Mouse (Mus musculus): ENCODE measurements around the gene Jarid2. TPM values are rescaled to one million over a fixed set of nuclear protein-coding genes. Genes with fewer than 3 reads are reported as not detected.

Jarid2 gene
- total RNA-seq, 1 experiment = 190 TPM

- in situ Hi-C loops (cut with MboI; ENCODE audit: low sequenced_read_pairs in 2 of 2, unreplicated experiment in 2 of 2) = no loop called here
- no peak overlapping the region for H3K4me3 ChIP-seq (ENCODE audit: insufficient read depth in 1 of 2, low read depth in 1 of 2, low read length in 2 of 2, poor library complexity in 1 of 2, severe bottlenecking in 1 of 2)
- no peak overlapping the region for H3K27ac ChIP-seq (ENCODE audit: insufficient read depth, low read depth, low read length, poor library complexity, severe bottlenecking)
- no peak for DNase-seq (ENCODE audit: low read depth, low spot score)
- H3K4me1 ChIP-seq (ENCODE audit: control insufficient read depth in 2 of 2, insufficient read depth in 2 of 2, low read length in 2 of 2, poor library complexity in 1 of 2) = peaks cover 5 to 6% of the 10 kb centered on the region in 2 experiments; a peak in 1 of 4 replicates
- H3K9me3 ChIP-seq (ENCODE audit: control insufficient read depth, insufficient read depth, low read depth, low read length) = no peaks in the 10 kb centered on the region
- TF ChIP-seq ZNF384 (IDR thresholded peaks at IDR 0.05; ENCODE audit: low read depth, low read length) (no peak), CHD2 (IDR thresholded peaks at IDR 0.05; ENCODE audit: low read depth, low read length) (no peak), ZC3H11A (IDR thresholded peaks at IDR 0.05; ENCODE audit: borderline replicate concordance, low read depth, low read length) (no peak), HCFC1 (IDR thresholded peaks at IDR 0.05; ENCODE audit: borderline replicate concordance, insufficient read depth, low read length) (no peak), MAFK (IDR thresholded peaks at IDR 0.05; ENCODE audit: insufficient read depth, low read depth, low read length) (no peak)
- H3K9ac ChIP-seq (ENCODE audit: insufficient read depth, low read depth, low read length, poor library complexity, severe bottlenecking) = no peak overlapping the region
- H3K36me3 ChIP-seq (ENCODE audit: control insufficient read depth, insufficient read depth, low read length, poor library complexity, severe bottlenecking) = no peaks in the 10 kb centered on the region; the same call in 1 of the 2 replicates
These were observed 63.2 kb downstream of the Jarid2 start for GRCm38 (mm10) chr13:44792361-44792892.

- no peak for DNase-seq (ENCODE audit: low read depth, low spot score)
- H3K4me3 ChIP-seq (ENCODE audit: insufficient read depth in 1 of 2, low read depth in 1 of 2, low read length in 2 of 2, poor library complexity in 1 of 2, severe bottlenecking in 1 of 2) = no peak overlapping the region
- H3K27ac ChIP-seq (ENCODE audit: insufficient read depth, low read depth, low read length, poor library complexity, severe bottlenecking) = no peak overlapping the region
- TF ChIP-seq ZC3H11A (IDR thresholded peaks at IDR 0.05; ENCODE audit: borderline replicate concordance, low read depth, low read length) (no peak), CHD2 (IDR thresholded peaks at IDR 0.05; ENCODE audit: low read depth, low read length) (no peak), ZNF384 (IDR thresholded peaks at IDR 0.05; ENCODE audit: low read depth, low read length) (no peak), HCFC1 (IDR thresholded peaks at IDR 0.05; ENCODE audit: borderline replicate concordance, insufficient read depth, low read length) (no peak)
- H3K36me3 ChIP-seq (ENCODE audit: control insufficient read depth, insufficient read depth, low read length, poor library complexity, severe bottlenecking) = no peaks in the 10 kb centered on the region
- H3K4me1 ChIP-seq (ENCODE audit: control insufficient read depth in 2 of 2, insufficient read depth in 2 of 2, low read length in 2 of 2, poor library complexity in 1 of 2) = peaks cover 2% of the 10 kb centered on the region in 2 experiments; a peak in 1 of 4 replicates
- H3K9ac ChIP-seq (ENCODE audit: insufficient read depth, low read depth, low read length, poor library complexity, severe bottlenecking) = no peak overlapping the region
- in situ Hi-C loops (cut with MboI; ENCODE audit: low sequenced_read_pairs in 2 of 2, unreplicated experiment in 2 of 2) = no loop called here
- no peaks in the 10 kb centered on the region for H3K9me3 ChIP-seq (ENCODE audit: control insufficient read depth, insufficient read depth, low read depth, low read length)
These were observed 66.6 kb downstream of the Jarid2 start for GRCm38 (mm10) chr13:44795891-44796290.

GRCm38 (mm10) chr13:44796775-44797174 is 67.5 kb downstream of the Jarid2 start:
- Histone ChIP-seq H3K9me3 (ENCODE audit: control insufficient read depth, insufficient read depth, low read depth, low read length) (no peaks in the 10 kb centered on the region), H3K9ac (ENCODE audit: insufficient read depth, low read depth, low read length, poor library complexity, severe bottlenecking) (no peak overlapping the region), H3K36me3 (ENCODE audit: control insufficient read depth, insufficient read depth, low read length, poor library complexity, severe bottlenecking) (peaks cover 2% of the 10 kb centered on the region; the same call in 1 of the 2 replicates), H3K27ac (ENCODE audit: insufficient read depth, low read depth, low read length, poor library complexity, severe bottlenecking) (no peak overlapping the region), H3K4me3 (ENCODE audit: insufficient read depth in 1 of 2, low read depth in 1 of 2, low read length in 2 of 2, poor library complexity in 1 of 2, severe bottlenecking in 1 of 2) (no peak overlapping the region), H3K4me1 (ENCODE audit: control insufficient read depth in 2 of 2, insufficient read depth in 2 of 2, low read length in 2 of 2, poor library complexity in 1 of 2) (peaks cover 0 to 4% of the 10 kb centered on the region in 2 experiments; a peak in 1 of 4 replicates)
- no peak for DNase-seq (ENCODE audit: low read depth, low spot score)
- TF ChIP-seq MAFK (IDR thresholded peaks at IDR 0.05; ENCODE audit: insufficient read depth, low read depth, low read length) (no peak), CHD2 (IDR thresholded peaks at IDR 0.05; ENCODE audit: low read depth, low read length) (no peak), ZNF384 (IDR thresholded peaks at IDR 0.05; ENCODE audit: low read depth, low read length) (no peak)
- in situ Hi-C loops (cut with MboI; ENCODE audit: low sequenced_read_pairs in 2 of 2, unreplicated experiment in 2 of 2) = no loop called here

GRCm38 (mm10) chr13:44798280-44798679 is 69.0 kb downstream of the Jarid2 start:
- no peak for DNase-seq (ENCODE audit: low read depth, low spot score)
- in situ Hi-C loops (cut with MboI; ENCODE audit: low sequenced_read_pairs in 2 of 2, unreplicated experiment in 2 of 2) = no loop called here
- Histone ChIP-seq H3K4me3 (ENCODE audit: insufficient read depth in 1 of 2, low read depth in 1 of 2, low read length in 2 of 2, poor library complexity in 1 of 2, severe bottlenecking in 1 of 2) (no peak overlapping the region), H3K27ac (ENCODE audit: insufficient read depth, low read depth, low read length, poor library complexity, severe bottlenecking) (no peak overlapping the region), H3K9ac (ENCODE audit: insufficient read depth, low read depth, low read length, poor library complexity, severe bottlenecking) (no peak overlapping the region), H3K9me3 (ENCODE audit: control insufficient read depth, insufficient read depth, low read depth, low read length) (no peaks in the 10 kb centered on the region), H3K36me3 (ENCODE audit: control insufficient read depth, insufficient read depth, low read length, poor library complexity, severe bottlenecking) (peaks cover 2% of the 10 kb centered on the region; the same call in 1 of the 2 replicates), H3K4me1 (ENCODE audit: control insufficient read depth in 2 of 2, insufficient read depth in 2 of 2, low read length in 2 of 2, poor library complexity in 1 of 2) (peaks cover 0 to 4% of the 10 kb centered on the region in 2 experiments; a peak in 1 of 4 replicates)
- TF ChIP-seq MAFK (IDR thresholded peaks at IDR 0.05; ENCODE audit: insufficient read depth, low read depth, low read length) = no peak
- TF ChIP-seq CHD2 (IDR thresholded peaks at IDR 0.05; ENCODE audit: low read depth, low read length) = no peak

GRCm38 (mm10) chr13:44799166-44799565 is 69.9 kb downstream of the Jarid2 start:
- Histone ChIP-seq H3K4me1 (ENCODE audit: control insufficient read depth in 2 of 2, insufficient read depth in 2 of 2, low read length in 2 of 2, poor library complexity in 1 of 2) (peaks cover 0 to 4% of the 10 kb centered on the region in 2 experiments; a peak in 1 of 4 replicates), H3K4me3 (ENCODE audit: insufficient read depth in 1 of 2, low read depth in 1 of 2, low read length in 2 of 2, poor library complexity in 1 of 2, severe bottlenecking in 1 of 2) (no peak overlapping the region), H3K9ac (ENCODE audit: insufficient read depth, low read depth, low read length, poor library complexity, severe bottlenecking) (no peak overlapping the region), H3K36me3 (ENCODE audit: control insufficient read depth, insufficient read depth, low read length, poor library complexity, severe bottlenecking) (peaks cover 2% of the 10 kb centered on the region; the same call in 1 of the 2 replicates), H3K27ac (ENCODE audit: insufficient read depth, low read depth, low read length, poor library complexity, severe bottlenecking) (no peak overlapping the region), H3K9me3 (ENCODE audit: control insufficient read depth, insufficient read depth, low read depth, low read length) (no peaks in the 10 kb centered on the region)
- no peak for DNase-seq (ENCODE audit: low read depth, low spot score)
- in situ Hi-C loops (cut with MboI; ENCODE audit: low sequenced_read_pairs in 2 of 2, unreplicated experiment in 2 of 2) = no loop called here
- no peak for TF ChIP-seq ZC3H11A (IDR thresholded peaks at IDR 0.05; ENCODE audit: borderline replicate concordance, low read depth, low read length)
- TF ChIP-seq MAFK (IDR thresholded peaks at IDR 0.05; ENCODE audit: insufficient read depth, low read depth, low read length) = no peak
- no peak for TF ChIP-seq ZNF384 (IDR thresholded peaks at IDR 0.05; ENCODE audit: low read depth, low read length)
- TF ChIP-seq CHD2 (IDR thresholded peaks at IDR 0.05; ENCODE audit: low read depth, low read length) = no peak
- no peak for TF ChIP-seq HCFC1 (IDR thresholded peaks at IDR 0.05; ENCODE audit: borderline replicate concordance, insufficient read depth, low read length)

Measured in ES-E14 (cell line).